Mouse (Mus musculus) forebrain, embryonic 11.5 days (tissue): ENCODE measurements around the gene Tcaf1. TPM values are rescaled to one million over a fixed set of nuclear protein-coding genes. Genes with fewer than 3 reads are reported as not detected.

Experiments used
- ATAC-seq: fragments of 200-750 bp; cut with Nextera tagmentation; replicated peaks from 2 replicates; pipeline ENCODE4 v1.8.0; 2017; ENCODE audit warnings: moderate TSS enrichment; ENCODE audit not compliant: low FRiP score
- DNase-seq: peaks from one replicate; pipeline ENCODE4 v3.0.0-alpha.2; 2017; ENCODE audit warnings: low spot score
- H3K27ac ChIP-seq: fragments of 300-500 bp; sonication (generic); 2 replicates; pipeline ENCODE4 v1.5.1; 2014; ENCODE audit warnings: low read depth, low read length
- H3K27me3 ChIP-seq: fragments of 300-500 bp; sonication (generic); 2 replicates; pipeline ENCODE4 v1.6.1; 2014; ENCODE audit warnings: mild to moderate bottlenecking, low read length, mixed read lengths; ENCODE audit not compliant: control insufficient read depth, insufficient read depth
- H3K36me3 ChIP-seq: fragments of 300-500 bp; sonication (generic); 2 replicates; pipeline ENCODE4 v1.6.1; 2014; ENCODE audit warnings: mild to moderate bottlenecking, low read length, moderate library complexity, mixed read lengths; ENCODE audit not compliant: control insufficient read depth, insufficient read depth
- H3K4me1 ChIP-seq: fragments of 300-500 bp; sonication (generic); replicated peaks from 2 replicates; pipeline ENCODE4 v1.6.1; 2014; ENCODE audit warnings: low read length, mixed read lengths; ENCODE audit not compliant: control insufficient read depth, insufficient read depth
- H3K4me2 ChIP-seq: fragments of 300-500 bp; sonication (generic); 2 replicates; pipeline ENCODE4 v1.6.1; 2014; ENCODE audit warnings: low read depth, mild to moderate bottlenecking, low read length, moderate library complexity, mixed read lengths; ENCODE audit not compliant: severe bottlenecking
- H3K4me3 ChIP-seq: fragments of 300-500 bp; sonication (generic); 2 replicates; pipeline ENCODE4 v1.5.1; 2014; ENCODE audit warnings: low read depth, low read length
- H3K9ac ChIP-seq: fragments of 300-500 bp; sonication (generic); 2 replicates; pipeline ENCODE4 v1.6.1; 2014; ENCODE audit warnings: low read length
- H3K9me3 ChIP-seq: fragments of 300-500 bp; sonication (generic); 2 replicates; pipeline ENCODE4 v1.6.1; 2016; ENCODE audit warnings: low read length, mixed read lengths; ENCODE audit not compliant: control insufficient read depth
- WGBS: fragments of 180-500 bp; shearing (Covaris S2); extraction: QIAGEN DNeasy Blood & Tissue Kit; methylation state at CpG from one replicate; pipeline ENCODE4 v1.1.7; 2014; 5-methylcytosine and 5-hydroxymethylcytosine counted together
- polyA plus RNA-seq: library from polyadenylated mRNA; unstranded; fragments of >200 nt; fragmentation: Nextera tagmentation; extraction: Ambion mirVana; gene quantifications from 2 replicates; pipeline ENCODE4 v1.2.1, GENCODE M21; 2014

Tcaf1 gene
- polyA plus RNA-seq, 1 experiment from 2014 or later = 134 TPM

DNA sequence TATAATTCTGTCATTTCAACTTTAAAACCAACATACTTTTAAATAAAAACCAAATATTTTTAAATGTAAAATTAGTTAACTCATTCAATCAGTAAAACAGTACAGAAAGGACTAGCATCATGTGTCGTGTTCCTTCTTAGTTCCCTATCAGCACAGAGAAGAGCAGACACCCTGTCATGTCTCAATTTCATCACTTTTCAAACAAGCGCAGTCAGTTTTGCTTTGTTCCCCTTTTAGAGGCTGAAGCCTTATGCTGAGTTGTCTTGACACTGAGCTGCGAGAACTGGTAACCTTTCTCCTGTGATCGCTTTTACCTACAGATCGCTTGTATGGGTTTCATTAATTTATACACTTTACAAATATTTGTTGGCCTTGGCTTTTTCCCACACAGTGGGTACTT, 75.5 kb downstream of the Tcaf1 start:
- Histone ChIP-seq H3K4me3 (no peak overlapping the region), H3K4me1 (no peaks in the 10 kb centered on the region), H3K36me3 (no peaks in the 10 kb centered on the region), H3K9me3 (no peaks in the 10 kb centered on the region), H3K9ac (no peak overlapping the region), H3K4me2 (no peak overlapping the region), H3K27me3 (no peaks in the 10 kb centered on the region), H3K27ac (no peak overlapping the region)
- ATAC-seq (no peak), DNase-seq (no peak)
- 91% methylated on average over 5 of the region's 5 CpGs for WGBS

DNA sequence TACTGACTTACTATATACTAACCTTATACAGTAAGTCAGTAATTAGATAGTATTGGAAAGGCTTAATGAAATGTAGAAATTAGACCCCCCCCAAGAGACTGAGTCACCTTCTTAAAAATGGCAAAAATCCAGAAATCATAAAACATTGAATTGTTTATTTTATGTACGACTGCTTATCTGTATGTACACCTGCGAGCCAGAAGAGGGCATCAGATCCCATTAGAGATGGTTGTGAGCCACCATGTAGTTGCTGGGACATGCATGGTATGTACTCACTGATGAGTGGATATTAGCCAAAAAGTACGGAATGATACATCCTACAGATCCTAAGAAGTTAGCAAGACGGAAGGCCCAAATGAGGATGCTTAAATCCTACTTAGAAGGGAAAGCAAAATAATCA, 78.5 kb downstream of the Tcaf1 start:
- Histone ChIP-seq H3K9ac (no peak overlapping the region), H3K27ac (no peak overlapping the region), H3K4me3 (no peak overlapping the region), H3K36me3 (no peaks in the 10 kb centered on the region), H3K4me2 (no peak overlapping the region), H3K27me3 (no peaks in the 10 kb centered on the region), H3K9me3 (no peaks in the 10 kb centered on the region), H3K4me1 (no peaks in the 10 kb centered on the region)
- DNase-seq (no peak), ATAC-seq (no peak)
- WGBS = 78% methylated on average over 4 of the region's 4 CpGs

Other genes with a start within 250 kb of the Tcaf1 start
- not detected in 2 replicates for gene Olfr458, start 244.9 kb downstream of the Tcaf1 start, polyA plus RNA-seq
- gene Olfr457, start 233.8 kb downstream of the Tcaf1 start, polyA plus RNA-seq = not detected in 2 replicates
- not detected in 2 replicates for gene Olfr456, start 222.9 kb downstream of the Tcaf1 start, polyA plus RNA-seq
- gene Olfr455, start 162.5 kb downstream of the Tcaf1 start, polyA plus RNA-seq = not detected in 2 replicates
- not detected in 2 replicates for gene Tcaf3, start 112.4 kb downstream of the Tcaf1 start, polyA plus RNA-seq
- 1.4 and 2.1 TPM in 2 replicates for gene Tcaf2, start 64.8 kb downstream of the Tcaf1 start, polyA plus RNA-seq
- not detected in 2 replicates for gene Olfr453, start 29.3 kb upstream of the Tcaf1 start, polyA plus RNA-seq
- not detected in 2 replicates for gene Olfr38, start 46.3 kb upstream of the Tcaf1 start, polyA plus RNA-seq
- not detected in 2 replicates for gene Olfr452, start 75.0 kb upstream of the Tcaf1 start, polyA plus RNA-seq
- not detected in 2 replicates for gene Olfr450, start 101.9 kb upstream of the Tcaf1 start, polyA plus RNA-seq
- gene Olfr449, start 124.3 kb upstream of the Tcaf1 start, polyA plus RNA-seq = not detected in 2 replicates
- not detected in 2 replicates for gene Olfr448, start 180.4 kb upstream of the Tcaf1 start, polyA plus RNA-seq
- not detected in 2 replicates for gene Olfr447, start 198.8 kb upstream of the Tcaf1 start, polyA plus RNA-seq
- not detected in 2 replicates for gene Olfr446, start 211.3 kb upstream of the Tcaf1 start, polyA plus RNA-seq
- not detected in 2 replicates for gene Olfr444, start 239.0 kb upstream of the Tcaf1 start, polyA plus RNA-seq